Mouse (Mus musculus): ENCODE measurements at regions not wholly inside any gene's neighbourhood (a gene's known extent, or its start where the extent isn't known, plus 50 kb on each side); places are given as distances from the start of the nearest gene placed in this dataset.

- no peak for DNase-seq (ENCODE audit: low spot score in 2 of 2)
These were observed 227.9 kb upstream of the Gpc5 start for GRCm38 (mm10) chr14:114864102-114864501.

GRCm38 (mm10) chr14:114869233-114869632, 222.8 kb upstream of the Gpc5 start:
- DNase-seq (ENCODE audit: low spot score in 2 of 2), result peak in 1 of 2 experiments; percentile 21

GRCm38 (mm10) chr14:114875101-114875500, 216.9 kb upstream of the Gpc5 start:
- no peak for DNase-seq (ENCODE audit: low spot score in 2 of 2)

- DNase-seq (ENCODE audit: low spot score in 2 of 2), result no peak
These were observed 215.6 kb upstream of the Gpc5 start for GRCm38 (mm10) chr14:114876427-114876826.

GRCm38 (mm10) chr14:114877477-114877876, 214.5 kb upstream of the Gpc5 start:
- DNase-seq (ENCODE audit: low spot score in 2 of 2), result no peak

GRCm38 (mm10) chr14:114880291-114880690, 211.7 kb upstream of the Gpc5 start:
- DNase-seq (ENCODE audit: low spot score in 2 of 2), result no peak

- no peak for DNase-seq (ENCODE audit: low spot score in 2 of 2)
These were observed 187.9 kb upstream of the Gpc5 start for GRCm38 (mm10) chr14:114904109-114904508.

- DNase-seq (ENCODE audit: low spot score in 2 of 2), result peak in 1 of 2 experiments; percentile 6
These were observed 179.7 kb upstream of the Gpc5 start for GRCm38 (mm10) chr14:114912271-114912670.

GRCm38 (mm10) chr14:114913238-114913637, 178.8 kb upstream of the Gpc5 start:
- DNase-seq (ENCODE audit: low spot score in 2 of 2), result peak in 1 of 2 experiments; percentile 65

- DNase-seq (ENCODE audit: low spot score in 2 of 2), result no peak
These were observed 146.3 kb upstream of the Gpc5 start for GRCm38 (mm10) chr14:114945744-114946143.

- no peak for DNase-seq (ENCODE audit: low spot score in 2 of 2)
These were observed 145.7 kb upstream of the Gpc5 start for GRCm38 (mm10) chr14:114946321-114946720.

- no peak for DNase-seq (ENCODE audit: low spot score in 2 of 2)
These were observed 143.5 kb upstream of the Gpc5 start for GRCm38 (mm10) chr14:114948341-114949155.

GRCm38 (mm10) chr14:114949156-114949496, 142.9 kb upstream of the Gpc5 start:
- no peak for DNase-seq (ENCODE audit: low spot score in 2 of 2)

GRCm38 (mm10) chr14:114952280-114952679, 139.7 kb upstream of the Gpc5 start:
- no peak for DNase-seq (ENCODE audit: low spot score in 2 of 2)

- DNase-seq (ENCODE audit: low spot score in 2 of 2), result no peak
These were observed 138.8 kb upstream of the Gpc5 start for GRCm38 (mm10) chr14:114953070-114953665.

GRCm38 (mm10) chr14:114954287-114954686, 137.7 kb upstream of the Gpc5 start:
- no peak for DNase-seq (ENCODE audit: low spot score in 2 of 2)

- no peak for DNase-seq (ENCODE audit: low spot score in 2 of 2)
These were observed 136.4 kb upstream of the Gpc5 start for GRCm38 (mm10) chr14:114955572-114955971.

GRCm38 (mm10) chr14:114960273-114960672, 131.7 kb upstream of the Gpc5 start:
- no peak for DNase-seq (ENCODE audit: low spot score in 2 of 2)

- no peak for DNase-seq (ENCODE audit: low spot score in 2 of 2)
These were observed 126.1 kb upstream of the Gpc5 start for GRCm38 (mm10) chr14:114965941-114966340.

GRCm38 (mm10) chr14:114969020-114969419, 123.0 kb upstream of the Gpc5 start:
- no peak for DNase-seq (ENCODE audit: low spot score in 2 of 2)

GRCm38 (mm10) chr14:114981120-114981519, 110.9 kb upstream of the Gpc5 start:
- DNase-seq (ENCODE audit: low spot score in 2 of 2), result no peak

- DNase-seq (ENCODE audit: low spot score in 2 of 2), result no peak
These were observed 88.8 kb upstream of the Gpc5 start for GRCm38 (mm10) chr14:115003223-115003622.

- DNase-seq (ENCODE audit: low spot score in 2 of 2), result no peak
These were observed 87.1 kb upstream of the Gpc5 start for GRCm38 (mm10) chr14:115004733-115005405.

Data from left cerebral cortex, adult 9 months (tissue).